Mouse (Mus musculus): ENCODE data around the gene Popdc3.

- no peak for TF ChIP-seq CTCF (IDR thresholded peaks at IDR 0.05; ENCODE audit: low read depth, low read length)
- TF ChIP-seq POLR2A (IDR thresholded peaks at IDR 0.05; ENCODE audit: borderline replicate concordance, low read depth, low read length): no peak
These were observed 25.9 kb upstream of the Popdc3 start for GRCm38 (mm10) chr10:45151771-45152692.

All from bone marrow macrophage, adult 2 months (primary cell).